In the genomic region with DNA sequence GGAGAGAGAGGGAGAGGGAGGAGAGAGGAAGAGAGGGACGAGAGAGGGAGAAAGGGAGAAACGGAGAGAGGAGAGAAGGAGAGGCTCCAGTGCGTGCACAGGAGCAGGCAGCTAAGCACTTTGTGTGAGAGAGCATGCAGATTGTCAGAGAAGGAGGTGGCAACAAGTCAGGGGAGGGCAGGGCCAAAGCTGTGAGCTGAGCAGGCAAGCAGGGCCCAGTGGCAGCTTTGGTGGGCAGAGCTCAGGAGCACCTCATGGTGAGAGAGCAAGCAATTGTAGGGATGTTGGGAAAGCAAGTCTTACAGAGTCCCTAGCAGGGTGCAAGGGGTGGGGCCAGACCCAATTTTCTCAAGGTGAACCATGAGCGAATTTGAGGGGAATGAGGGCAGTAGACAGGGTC, we compare ENCODE assay signal across 15 mouse cellular contexts.
DNase-seq lines count a peak whose midpoint lies in the region; ATAC-seq and TF ChIP-seq lines count a peak whose summit lies in the region.
"Had no signal": no experiment of that assay in that cellular context is flagged by ENCODE, and none has a peak within 500 bp of the region (broad histone marks: within the 10 kb centered on the region; RNA-seq: fewer than 3 reads in every experiment).

No protein-coding gene starts in this region.

- TF ChIP-seq CTCF in kidney, postnatal 0 days (IDR thresholded peaks at IDR 0.05; ENCODE audit: low read depth): no peak

- H3K36me3 ChIP-seq in heart, embryonic 14.5 days (ENCODE audit: control insufficient read depth, insufficient read depth, low read length): no peaks in the 10 kb centered on the region
- H3K36me3 ChIP-seq in kidney, postnatal 0 days (ENCODE audit: insufficient read depth, low read length): no peaks in the 10 kb centered on the region
- no peaks in the 10 kb centered on the region for H3K36me3 ChIP-seq in embryonic facial prominence, embryonic 13.5 days
- no peaks in the 10 kb centered on the region for H3K36me3 ChIP-seq in limb, embryonic 12.5 days
- H3K36me3 ChIP-seq: limb, embryonic 15.5 days; neural tube, embryonic 15.5 days had no signal

- WGBS in heart, embryonic 14.5 days: 21% methylated on average over 4 of the region's 4 CpGs
- 29% methylated on average over 4 of the region's 4 CpGs for WGBS in kidney, postnatal 0 days
- WGBS in embryonic facial prominence, embryonic 13.5 days: 38% methylated on average over 4 of the region's 4 CpGs
- 31% methylated on average over 4 of the region's 4 CpGs for WGBS in limb, embryonic 12.5 days

- ATAC-seq in heart, embryonic 14.5 days (ENCODE audit: insufficient number of reproducible peaks, insufficient read depth, low FRiP score, low read depth): peak; percentile 66
- ATAC-seq in kidney, postnatal 0 days (replicated peaks; ENCODE audit: low FRiP score, low read depth): no peak
- no peak for ATAC-seq in embryonic facial prominence, embryonic 13.5 days (ENCODE audit: insufficient number of reproducible peaks, insufficient read depth, low FRiP score, low TSS enrichment, low read depth)
- 0 out of 2 replicates have a peak, but pooled peaks have one; percentile 15 for ATAC-seq in limb, embryonic 12.5 days (ENCODE audit: insufficient number of reproducible peaks, insufficient read depth, low FRiP score, low TSS enrichment, low read depth)
- ATAC-seq in cerebellum, adult (ENCODE audit: insufficient number of reproducible peaks, low FRiP score, low TSS enrichment): no peak
- ATAC-seq: CD4-positive, CD25-positive, alpha-beta regulatory T cell, adult 4 months had no signal

- no peaks in the 10 kb centered on the region for H3K9me3 ChIP-seq in heart, embryonic 14.5 days (ENCODE audit: control insufficient read depth, low read length)
- H3K9me3 ChIP-seq in kidney, postnatal 0 days (replicated peaks; ENCODE audit: low read length): no peaks in the 10 kb centered on the region
- H3K9me3 ChIP-seq in embryonic facial prominence, embryonic 13.5 days: no peaks in the 10 kb centered on the region
- no peaks in the 10 kb centered on the region for H3K9me3 ChIP-seq in limb, embryonic 12.5 days
- H3K9me3 ChIP-seq: limb, embryonic 15.5 days; neural tube, embryonic 15.5 days had no signal

- no peak for DNase-seq in heart, postnatal 14 days
- DNase-seq in kidney, postnatal 0 days (ENCODE audit: low spot score): no peak
- no peak for DNase-seq in kidney, adult 8-10 months
- no peak for DNase-seq in layer of hippocampus, adult 18-20 months (ENCODE audit: low spot score in 2 of 2)
- DNase-seq: cerebellum, postnatal 25 days; gastrocnemius, postnatal 14 days; lung, postnatal 10 days; retina, postnatal 1 day had no signal

- H3K4me1 ChIP-seq in heart, embryonic 14.5 days (ENCODE audit: control insufficient read depth in 2 of 2, insufficient read depth in 2 of 2, low read length in 2 of 2): peaks cover 13 to 21% of the 10 kb centered on the region in 2 experiments
- H3K4me1 ChIP-seq in kidney, postnatal 0 days (replicated peaks; ENCODE audit: insufficient read depth, low read length): no peaks in the 10 kb centered on the region
- H3K4me1 ChIP-seq in embryonic facial prominence, embryonic 13.5 days: 0 out of 2 replicates have a peak, but pooled peaks cover 4% of the 10 kb centered on the region
- H3K4me1 ChIP-seq in limb, embryonic 12.5 days (replicated peaks): 0 out of 2 replicates have a peak, but pooled peaks cover 5% of the 10 kb centered on the region
- H3K4me1 ChIP-seq: limb, embryonic 15.5 days had no signal

- peak overlapping the region; percentile 54 for H3K9ac ChIP-seq in heart, embryonic 14.5 days (ENCODE audit: low read length)
- no peak overlapping the region for H3K9ac ChIP-seq in kidney, postnatal 0 days (ENCODE audit: low read depth, low read length)
- no peak overlapping the region for H3K9ac ChIP-seq in embryonic facial prominence, embryonic 13.5 days
- no peak overlapping the region for H3K9ac ChIP-seq in limb, embryonic 12.5 days (replicated peaks)
- H3K9ac ChIP-seq: limb, embryonic 15.5 days; neural tube, embryonic 15.5 days had no signal

- H3K4me2 ChIP-seq in heart, embryonic 14.5 days (ENCODE audit: low read length): peak overlapping the region; percentile 52
- H3K4me2 ChIP-seq in kidney, postnatal 0 days (ENCODE audit: low read length): peak overlapping the region; percentile 18; the same call in 1 of the 2 replicates
- H3K4me2 ChIP-seq in embryonic facial prominence, embryonic 13.5 days: 0 out of 2 replicates have a peak overlapping the region, but pooled peaks have one; percentile 9
- H3K4me2 ChIP-seq in limb, embryonic 12.5 days: no peak overlapping the region
- H3K4me2 ChIP-seq: limb, embryonic 15.5 days; neural tube, embryonic 15.5 days had no signal

- intact Hi-C loops in heart, postnatal 14 days (cut with DNase I): no loop called here

- H3K27me3 ChIP-seq in heart, embryonic 14.5 days (ENCODE audit: control insufficient read depth, insufficient read depth, low read length): no peaks in the 10 kb centered on the region
- no peaks in the 10 kb centered on the region for H3K27me3 ChIP-seq in kidney, postnatal 0 days (ENCODE audit: insufficient read depth, low read length)
- H3K27me3 ChIP-seq in embryonic facial prominence, embryonic 13.5 days: no peaks in the 10 kb centered on the region
- no peaks in the 10 kb centered on the region for H3K27me3 ChIP-seq in limb, embryonic 12.5 days
- H3K27me3 ChIP-seq: limb, embryonic 15.5 days; neural tube, embryonic 15.5 days had no signal

- H3K4me3 ChIP-seq in heart, embryonic 14.5 days (ENCODE audit: control insufficient read depth in 1 of 2, insufficient read depth in 1 of 2, low read depth in 1 of 2, low read length in 2 of 2): 0 out of 4 replicates have a peak overlapping the region, but pooled peaks of 1 of the 2 experiments have one; percentile 3
- no peak overlapping the region for H3K4me3 ChIP-seq in kidney, postnatal 0 days (replicated peaks; ENCODE audit: low read depth, low read length)
- no peak overlapping the region for H3K4me3 ChIP-seq in embryonic facial prominence, embryonic 13.5 days
- H3K4me3 ChIP-seq in limb, embryonic 12.5 days (replicated peaks): no peak overlapping the region
- H3K4me3 ChIP-seq: limb, embryonic 15.5 days; neural tube, embryonic 15.5 days had no signal

- H3K27ac ChIP-seq in heart, embryonic 14.5 days (replicated peaks in 1 of 2; ENCODE audit: control insufficient read depth in 1 of 2, insufficient read depth in 1 of 2, low read depth in 2 of 2, low read length in 2 of 2): peak overlapping the region; percentile 61
- no peak overlapping the region for H3K27ac ChIP-seq in kidney, postnatal 0 days
- no peak overlapping the region for H3K27ac ChIP-seq in embryonic facial prominence, embryonic 13.5 days
- no peak overlapping the region for H3K27ac ChIP-seq in limb, embryonic 12.5 days
- H3K27ac ChIP-seq: limb, embryonic 15.5 days; neural tube, embryonic 15.5 days had no signal

Comparison
In these comparisons a context has a peak if more than half of its experiments do, and no peak if none do; other contexts are left out.
1. ATAC-seq: peak in heart, embryonic 14.5 days (single experiment) and limb, embryonic 12.5 days (single experiment); none in kidney, postnatal 0 days (single experiment), embryonic facial prominence, embryonic 13.5 days (single experiment) and cerebellum, adult (single experiment).
2. H3K27ac ChIP-seq: peak in heart, embryonic 14.5 days (2 of 2); none in kidney, postnatal 0 days (single experiment), embryonic facial prominence, embryonic 13.5 days (single experiment) and limb, embryonic 12.5 days (single experiment).